Mouse (Mus musculus): ENCODE data around the gene Sdk2. TPM values are rescaled to one million over a fixed set of nuclear protein-coding genes. Genes with fewer than 3 reads are reported as not detected.
A peak's percentile ranks its signal among the peaks of the same experiment; 100 is the strongest.

Sdk2 gene
- polyA plus RNA-seq, 1 experiment from 2014 or later = 4.2 TPM

DNA sequence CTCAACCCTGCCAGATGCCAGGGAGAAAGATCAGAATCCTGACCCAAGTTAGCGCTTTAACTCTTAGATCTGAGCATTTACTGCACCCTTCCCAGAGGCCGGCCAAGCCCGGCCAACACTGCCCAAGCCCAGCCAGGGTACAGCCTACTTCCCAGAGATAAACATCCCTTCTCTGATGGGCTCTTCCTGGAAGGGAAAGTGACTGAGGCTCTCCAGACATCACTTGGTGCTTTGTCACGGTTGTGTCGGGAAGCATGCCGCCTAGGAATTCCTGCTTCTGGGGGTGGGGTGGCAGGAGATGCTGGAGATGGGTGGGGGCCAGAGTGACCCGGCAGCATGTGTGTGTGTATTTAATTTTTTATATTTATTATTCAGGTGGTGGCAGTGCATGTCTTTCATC lies 326.7 kb downstream of the Sdk2 start:
- no peak overlapping the region for H3K27ac ChIP-seq (ENCODE audit: low read depth, low read length)
- H3K36me3 ChIP-seq (ENCODE audit: control insufficient read depth, insufficient read depth, low read length) = peaks cover 12% of the 10 kb centered on the region; the same call in 1 of the 2 replicates
- H3K27me3 ChIP-seq (ENCODE audit: control insufficient read depth, insufficient read depth, low read length) = no peaks in the 10 kb centered on the region
- no peak overlapping the region for H3K4me3 ChIP-seq (ENCODE audit: low read length)
- 72% methylated on average over 7 of the region's 7 CpGs for WGBS
- H3K4me1 ChIP-seq (ENCODE audit: control insufficient read depth, insufficient read depth, low read length) = peaks cover 41% of the 10 kb centered on the region
- H3K4me2 ChIP-seq (replicated peaks; ENCODE audit: low read depth, low read length) = no peak overlapping the region
- ATAC-seq (ENCODE audit: low FRiP score, low TSS enrichment) = no peak
- H3K9me3 ChIP-seq (ENCODE audit: control insufficient read depth, low read length) = peaks cover 4% of the 10 kb centered on the region; the same call in 1 of the 2 replicates
- no peak overlapping the region for H3K9ac ChIP-seq (ENCODE audit: low read depth, low read length)

DNA sequence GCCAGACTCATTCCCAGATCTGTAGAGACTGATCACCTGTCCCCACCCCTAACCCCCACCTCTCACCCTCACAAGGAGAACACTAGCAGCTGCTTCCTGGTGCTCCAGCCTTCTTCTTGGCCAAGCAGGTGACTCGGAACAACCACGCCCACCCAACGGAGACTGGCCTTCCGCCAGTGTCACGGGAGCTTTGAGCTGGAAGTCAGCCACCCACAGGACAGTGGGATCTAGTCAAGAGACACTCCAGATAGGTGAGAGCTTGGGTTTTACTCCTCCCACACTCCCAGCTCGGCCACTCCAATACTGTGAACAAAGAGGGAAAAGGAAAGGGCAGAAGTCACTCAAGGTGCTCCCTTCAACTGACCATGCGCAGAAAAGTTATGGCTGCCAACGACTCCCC lies 327.6 kb downstream of the Sdk2 start:
- peaks cover 9% of the 10 kb centered on the region; the same call in 1 of the 2 replicates for H3K36me3 ChIP-seq (ENCODE audit: control insufficient read depth, insufficient read depth, low read length)
- no peak overlapping the region for H3K4me2 ChIP-seq (replicated peaks; ENCODE audit: low read depth, low read length)
- ATAC-seq (ENCODE audit: low FRiP score, low TSS enrichment) = no peak

DNA sequence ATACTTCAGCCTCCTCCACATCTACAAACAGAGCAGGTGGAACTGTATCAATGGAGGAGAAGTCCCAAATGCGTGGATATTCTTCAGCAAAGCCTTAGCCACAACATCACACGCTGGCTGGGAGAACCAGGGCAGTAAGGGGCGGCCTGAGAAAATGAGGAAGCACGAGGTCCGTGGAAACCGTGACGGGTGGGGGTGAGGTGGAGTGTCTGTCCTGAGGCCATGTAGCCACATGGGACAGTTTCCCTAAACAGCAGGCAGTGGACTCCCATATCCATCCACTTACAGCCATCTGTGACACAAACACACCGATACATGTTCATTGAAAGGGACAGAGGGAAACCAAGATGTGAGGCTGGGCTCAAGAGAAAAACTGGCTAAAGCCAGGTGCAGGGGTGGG lies 328.9 kb downstream of the Sdk2 start:
- Histone ChIP-seq H3K4me3 (ENCODE audit: low read length) (no peak overlapping the region), H3K4me2 (replicated peaks; ENCODE audit: low read depth, low read length) (no peak overlapping the region), H3K27me3 (ENCODE audit: control insufficient read depth, insufficient read depth, low read length) (no peaks in the 10 kb centered on the region), H3K36me3 (ENCODE audit: control insufficient read depth, insufficient read depth, low read length) (peaks cover under 1% of the 10 kb centered on the region; the same call in 1 of the 2 replicates), H3K4me1 (ENCODE audit: control insufficient read depth, insufficient read depth, low read length) (peaks cover 62% of the 10 kb centered on the region), H3K9ac (ENCODE audit: low read depth, low read length) (no peak overlapping the region), H3K9me3 (ENCODE audit: control insufficient read depth, low read length) (no peaks in the 10 kb centered on the region; the same call in 1 of the 2 replicates), H3K27ac (ENCODE audit: low read depth, low read length) (peak overlapping the region; percentile 17; the same call in 1 of the 2 replicates)
- no peak for ATAC-seq (ENCODE audit: low FRiP score, low TSS enrichment)
- WGBS = 86% methylated on average over 8 of the region's 8 CpGs

More for the DNA sequence above, 327.6 kb downstream of the Sdk2 start:
- Histone ChIP-seq H3K27me3 (ENCODE audit: control insufficient read depth, insufficient read depth, low read length) (no peaks in the 10 kb centered on the region), H3K9me3 (ENCODE audit: control insufficient read depth, low read length) (peaks cover 4% of the 10 kb centered on the region; the same call in 1 of the 2 replicates), H3K4me1 (ENCODE audit: control insufficient read depth, insufficient read depth, low read length) (peaks cover 49% of the 10 kb centered on the region), H3K27ac (ENCODE audit: low read depth, low read length) (no peak overlapping the region; the same call in 1 of the 2 replicates), H3K4me3 (ENCODE audit: low read length) (no peak overlapping the region), H3K9ac (ENCODE audit: low read depth, low read length) (no peak overlapping the region)
- WGBS = 68% methylated on average over 8 of the region's 8 CpGs

DNA sequence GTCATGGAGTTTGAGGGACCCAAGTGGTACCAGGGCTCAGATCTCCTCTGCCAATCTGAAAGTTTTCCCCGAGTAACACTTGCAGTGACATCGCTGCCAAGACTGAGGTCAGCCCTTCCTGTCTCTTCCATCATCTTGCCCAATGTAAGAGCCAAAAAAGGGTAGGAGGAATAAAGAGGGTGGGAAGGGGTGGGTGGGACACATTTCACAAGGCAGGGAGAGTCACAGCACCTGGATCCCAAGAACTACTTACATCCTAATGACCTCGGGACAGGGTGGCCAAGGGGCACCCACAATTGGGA lies 329.3 kb downstream of the Sdk2 start:
- Histone ChIP-seq H3K4me1 (ENCODE audit: control insufficient read depth, insufficient read depth, low read length) (peaks cover 66% of the 10 kb centered on the region), H3K9me3 (ENCODE audit: control insufficient read depth, low read length) (no peaks in the 10 kb centered on the region), H3K27ac (ENCODE audit: low read depth, low read length) (no peak overlapping the region), H3K27me3 (ENCODE audit: control insufficient read depth, insufficient read depth, low read length) (no peaks in the 10 kb centered on the region), H3K36me3 (ENCODE audit: control insufficient read depth, insufficient read depth, low read length) (no peaks in the 10 kb centered on the region; the same call in 1 of the 2 replicates), H3K4me2 (replicated peaks; ENCODE audit: low read depth, low read length) (no peak overlapping the region), H3K4me3 (ENCODE audit: low read length) (no peak overlapping the region), H3K9ac (ENCODE audit: low read depth, low read length) (no peak overlapping the region)
- ATAC-seq (ENCODE audit: low FRiP score, low TSS enrichment) = no peak
- WGBS = 80% methylated on average over 3 of the region's 3 CpGs

GRCm38 (mm10) chr11:113736848-113737552 lies 329.8 kb downstream of the Sdk2 start:
- ATAC-seq (ENCODE audit: low FRiP score, low TSS enrichment) = no peak
- Histone ChIP-seq H3K4me1 (ENCODE audit: control insufficient read depth, insufficient read depth, low read length) (peaks cover 70% of the 10 kb centered on the region), H3K27me3 (ENCODE audit: control insufficient read depth, insufficient read depth, low read length) (no peaks in the 10 kb centered on the region), H3K4me2 (replicated peaks; ENCODE audit: low read depth, low read length) (no peak overlapping the region), H3K36me3 (ENCODE audit: control insufficient read depth, insufficient read depth, low read length) (no peaks in the 10 kb centered on the region; the same call in 1 of the 2 replicates), H3K9me3 (ENCODE audit: control insufficient read depth, low read length) (no peaks in the 10 kb centered on the region), H3K4me3 (ENCODE audit: low read length) (no peak overlapping the region), H3K9ac (ENCODE audit: low read depth, low read length) (no peak overlapping the region), H3K27ac (ENCODE audit: low read depth, low read length) (no peak overlapping the region)
- WGBS = 69% methylated on average over 11 of the region's 11 CpGs

- no peaks in the 10 kb centered on the region; the same call in 1 of the 2 replicates for H3K36me3 ChIP-seq (ENCODE audit: control insufficient read depth, insufficient read depth, low read length)
- no peak overlapping the region for H3K4me3 ChIP-seq (ENCODE audit: low read length)
- no peaks in the 10 kb centered on the region for H3K9me3 ChIP-seq (ENCODE audit: control insufficient read depth, low read length)
- H3K27me3 ChIP-seq (ENCODE audit: control insufficient read depth, insufficient read depth, low read length) = no peaks in the 10 kb centered on the region
- 58% methylated on average over 6 of the region's 6 CpGs for WGBS
- peak overlapping the region; percentile 83; the same call in 1 of the 2 replicates for H3K27ac ChIP-seq (ENCODE audit: low read depth, low read length)
- no peak overlapping the region for H3K9ac ChIP-seq (ENCODE audit: low read depth, low read length)
- ATAC-seq (ENCODE audit: low FRiP score, low TSS enrichment) = peak; percentile 15; the same call in 1 of the 2 replicates
- H3K4me1 ChIP-seq (ENCODE audit: control insufficient read depth, insufficient read depth, low read length) = peaks cover 80% of the 10 kb centered on the region
- H3K4me2 ChIP-seq (replicated peaks; ENCODE audit: low read depth, low read length) = no peak overlapping the region
Measured at GRCm38 (mm10) chr11:113735151-113735550, 331.7 kb downstream of the Sdk2 start.

- H3K4me3 ChIP-seq (ENCODE audit: low read length) = no peak overlapping the region
- no peaks in the 10 kb centered on the region for H3K9me3 ChIP-seq (ENCODE audit: control insufficient read depth, low read length)
- WGBS = 39% methylated on average over 6 of the region's 6 CpGs
- H3K27me3 ChIP-seq (ENCODE audit: control insufficient read depth, insufficient read depth, low read length) = no peaks in the 10 kb centered on the region
- no peak overlapping the region for H3K4me2 ChIP-seq (replicated peaks; ENCODE audit: low read depth, low read length)
- H3K4me1 ChIP-seq (ENCODE audit: control insufficient read depth, insufficient read depth, low read length) = peaks cover 87% of the 10 kb centered on the region
- peak overlapping the region; percentile 83 for H3K27ac ChIP-seq (ENCODE audit: low read depth, low read length)
- ATAC-seq (ENCODE audit: low FRiP score, low TSS enrichment) = peak; percentile 75
- H3K36me3 ChIP-seq (ENCODE audit: control insufficient read depth, insufficient read depth, low read length) = peaks cover 7% of the 10 kb centered on the region
- H3K9ac ChIP-seq (ENCODE audit: low read depth, low read length) = no peak overlapping the region
Measured at GRCm38 (mm10) chr11:113733631-113734364, 333.0 kb downstream of the Sdk2 start.

GRCm38 (mm10) chr11:113731945-113732612 lies 334.8 kb downstream of the Sdk2 start:
- Histone ChIP-seq H3K9me3 (ENCODE audit: control insufficient read depth, low read length) (no peaks in the 10 kb centered on the region), H3K9ac (ENCODE audit: low read depth, low read length) (no peak overlapping the region), H3K4me3 (ENCODE audit: low read length) (no peak overlapping the region), H3K4me2 (replicated peaks; ENCODE audit: low read depth, low read length) (no peak overlapping the region), H3K27me3 (ENCODE audit: control insufficient read depth, insufficient read depth, low read length) (no peaks in the 10 kb centered on the region), H3K4me1 (ENCODE audit: control insufficient read depth, insufficient read depth, low read length) (peaks cover 85% of the 10 kb centered on the region), H3K36me3 (ENCODE audit: control insufficient read depth, insufficient read depth, low read length) (peaks cover 24% of the 10 kb centered on the region), H3K27ac (ENCODE audit: low read depth, low read length) (peak overlapping the region; percentile 10; the same call in 1 of the 2 replicates)
- no peak for ATAC-seq (ENCODE audit: low FRiP score, low TSS enrichment)
- WGBS = 89% methylated on average over 10 of the region's 10 CpGs
